Mouse (Mus musculus): ENCODE measurements at regions not wholly inside any gene's neighbourhood (a gene's known extent, or its start where the extent isn't known, plus 50 kb on each side); places are given as distances from the start of the nearest gene placed in this dataset.

DNA sequence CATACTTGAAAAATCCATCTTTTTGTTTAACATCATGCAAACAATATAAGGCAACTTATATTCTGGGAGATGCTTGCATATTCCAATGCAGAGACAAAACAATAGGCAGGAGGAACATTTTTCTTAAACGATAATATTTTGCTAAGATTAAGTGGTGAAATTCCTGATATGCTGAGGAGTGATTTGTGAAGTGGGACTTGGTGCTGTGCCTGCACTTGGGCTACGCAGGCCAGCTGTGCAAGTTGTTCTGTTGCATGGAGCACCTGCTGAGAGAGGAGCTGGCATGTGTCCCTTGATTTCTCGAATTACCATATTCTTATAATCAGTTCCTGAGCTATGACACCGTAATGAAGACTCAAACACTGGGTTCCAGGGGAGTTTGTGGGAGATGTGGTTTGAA, 316.1 kb upstream of the Itga1 start:
- no peak for TF ChIP-seq GATA4 (IDR thresholded peaks at IDR 0.05; ENCODE audit: insufficient replicate concordance, low read length)

- no peak for TF ChIP-seq GATA4 (IDR thresholded peaks at IDR 0.05; ENCODE audit: insufficient replicate concordance, low read length)
Observed at GRCm38 (mm10) chr13:115413721-115414531, 312.2 kb upstream of the Itga1 start.

- no peak for TF ChIP-seq GATA4 (IDR thresholded peaks at IDR 0.05; ENCODE audit: insufficient replicate concordance, low read length)
Observed at GRCm38 (mm10) chr13:115405916-115406315, 304.2 kb upstream of the Itga1 start.

DNA sequence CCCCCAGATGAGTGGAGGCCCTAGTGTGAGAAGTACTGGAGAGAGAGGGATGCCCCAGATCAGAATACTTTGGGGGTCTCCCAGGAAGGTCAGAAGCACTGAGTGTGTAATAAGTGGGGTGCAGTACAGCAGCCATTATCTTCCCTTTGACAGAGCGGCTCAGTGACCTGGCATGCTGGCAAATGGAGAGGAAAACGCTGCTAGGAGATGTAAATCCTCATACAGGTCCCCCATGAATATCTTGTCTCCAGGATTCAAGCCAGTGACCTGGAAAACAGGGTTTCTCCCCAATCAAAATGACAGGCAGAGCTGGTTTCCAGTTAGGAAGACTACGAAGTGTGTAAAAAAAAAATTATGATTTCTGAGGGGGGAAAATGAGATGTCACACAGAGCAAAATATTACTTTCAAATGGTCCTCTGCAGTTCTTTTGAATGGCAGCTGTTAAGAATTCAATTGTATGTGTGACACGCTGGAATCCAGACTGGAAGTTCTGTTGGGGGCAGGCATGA, 299.0 kb upstream of the Itga1 start:
- no peak for TF ChIP-seq GATA4 (IDR thresholded peaks at IDR 0.05; ENCODE audit: insufficient replicate concordance, low read length)

DNA sequence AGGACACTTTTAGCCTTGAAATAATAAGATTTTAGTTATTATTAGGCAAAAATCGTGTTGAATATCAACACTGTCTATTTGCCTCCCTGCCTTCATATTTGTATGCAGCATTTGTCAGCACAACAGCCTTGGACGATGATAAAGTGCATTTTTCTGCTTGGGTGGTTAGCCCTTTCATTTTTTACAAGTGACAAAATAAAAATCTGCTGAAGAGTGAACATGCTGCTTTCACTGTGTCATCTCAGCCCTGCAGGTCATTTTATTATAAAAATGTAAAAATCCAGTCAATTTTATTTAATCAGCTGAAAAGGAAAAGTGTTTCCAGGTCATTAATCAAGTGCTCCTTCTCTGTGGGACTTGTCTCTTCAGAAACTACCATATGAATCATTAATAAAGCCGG, 277.9 kb upstream of the Itga1 start:
- TF ChIP-seq GATA4 (IDR thresholded peaks at IDR 0.05; ENCODE audit: insufficient replicate concordance, low read length) = no peak

DNA sequence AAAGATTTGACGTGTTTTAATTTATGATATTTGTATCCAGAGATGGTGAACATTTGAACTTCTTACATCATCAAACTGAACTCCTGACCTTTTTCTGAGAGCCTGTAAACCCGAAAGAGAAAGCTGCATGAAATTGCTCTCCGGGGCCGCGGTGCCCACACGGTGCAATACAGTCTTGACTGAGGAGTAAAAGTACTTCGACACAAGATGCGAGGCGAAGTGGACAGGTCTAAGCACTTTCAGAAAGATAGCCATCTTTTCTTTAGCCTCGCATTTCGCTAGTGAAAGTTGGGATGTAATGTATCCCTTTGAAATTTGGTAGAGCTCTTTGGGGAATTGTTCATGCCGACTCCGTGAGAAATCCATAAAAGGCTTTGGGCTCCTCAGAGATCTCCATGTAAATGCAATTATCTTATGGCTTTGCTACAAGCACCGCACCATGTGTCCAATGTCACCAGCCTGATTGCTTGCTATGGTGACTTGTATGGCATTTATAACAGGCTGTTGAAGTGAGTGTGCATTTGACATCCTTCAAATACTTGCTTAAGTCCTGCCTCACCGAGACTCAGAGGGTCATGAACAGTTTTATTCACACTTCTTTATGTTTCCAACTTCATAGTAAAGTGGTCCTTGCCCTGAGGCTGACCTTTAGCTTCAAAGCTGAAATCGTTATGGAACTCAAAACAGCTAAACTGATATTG, 274.6 kb upstream of the Itga1 start:
- TF ChIP-seq GATA4 (IDR thresholded peaks at IDR 0.05; ENCODE audit: insufficient replicate concordance, low read length) = no peak

- no peak for TF ChIP-seq GATA4 (IDR thresholded peaks at IDR 0.05; ENCODE audit: insufficient replicate concordance, low read length)
Observed at GRCm38 (mm10) chr13:115361457-115361856, 259.7 kb upstream of the Itga1 start.

DNA sequence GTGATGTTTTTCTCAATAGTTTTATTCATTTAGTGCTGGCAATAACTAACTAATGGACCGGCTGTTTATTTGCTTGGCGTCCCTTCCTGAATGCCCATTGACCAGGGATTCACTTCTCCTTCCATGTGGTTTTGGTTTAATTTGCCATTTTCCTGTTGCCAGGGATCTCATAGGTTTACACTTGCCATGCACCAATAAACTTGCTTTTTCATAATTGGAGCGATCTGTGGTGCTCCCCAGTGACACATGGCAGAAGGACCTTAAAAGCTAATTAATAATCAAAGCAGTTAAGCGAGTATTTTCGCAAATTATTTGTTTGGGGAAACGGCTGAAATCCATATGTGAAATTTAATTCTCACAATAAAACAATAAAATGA, 245.2 kb upstream of the Itga1 start:
- no peak for TF ChIP-seq GATA4 (IDR thresholded peaks at IDR 0.05; ENCODE audit: insufficient replicate concordance, low read length)

DNA sequence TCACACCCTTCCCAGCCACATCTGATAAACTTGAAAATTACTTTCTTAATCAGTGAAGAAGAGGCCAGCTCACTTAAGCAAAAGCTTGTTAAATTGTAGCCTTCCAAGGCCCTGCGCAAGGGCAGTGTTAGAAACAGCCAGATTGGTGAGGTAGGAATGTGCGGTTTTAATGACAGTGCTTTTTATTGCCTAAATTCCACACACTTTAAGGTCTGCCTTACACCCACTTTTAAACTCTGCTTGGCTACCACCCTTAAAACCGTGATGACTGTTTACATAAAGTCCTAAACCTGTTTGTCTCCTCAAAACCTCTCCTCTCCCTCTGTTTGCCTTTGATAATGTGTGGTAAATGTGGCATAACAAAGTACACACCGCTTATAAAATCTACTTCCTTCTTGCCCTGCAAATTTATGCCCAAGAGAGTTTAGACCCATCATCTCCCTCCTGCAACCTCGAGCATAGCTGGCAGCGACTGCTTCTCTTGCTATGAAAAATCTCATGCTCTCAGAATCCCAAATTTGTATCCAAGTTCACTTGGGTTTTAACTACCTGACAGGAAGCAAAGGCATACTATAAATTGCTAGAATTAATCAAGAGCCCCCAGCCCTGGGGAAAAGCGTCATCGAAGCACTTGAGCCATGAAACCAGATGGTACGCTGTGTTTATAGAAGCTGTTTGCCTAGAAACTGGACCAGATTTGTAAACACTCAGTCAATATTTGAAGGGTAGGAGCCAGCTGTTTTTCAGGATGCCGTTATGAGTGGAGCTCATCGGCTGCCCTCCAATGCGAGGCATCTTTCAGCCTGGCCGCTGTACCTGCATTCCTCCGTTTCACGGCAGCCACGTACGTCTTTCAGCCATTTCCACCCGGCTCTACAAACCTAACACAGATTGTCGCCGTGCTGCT, 244.6 kb upstream of the Itga1 start:
- TF ChIP-seq GATA4 (IDR thresholded peaks at IDR 0.05; ENCODE audit: insufficient replicate concordance, low read length) = no peak

DNA sequence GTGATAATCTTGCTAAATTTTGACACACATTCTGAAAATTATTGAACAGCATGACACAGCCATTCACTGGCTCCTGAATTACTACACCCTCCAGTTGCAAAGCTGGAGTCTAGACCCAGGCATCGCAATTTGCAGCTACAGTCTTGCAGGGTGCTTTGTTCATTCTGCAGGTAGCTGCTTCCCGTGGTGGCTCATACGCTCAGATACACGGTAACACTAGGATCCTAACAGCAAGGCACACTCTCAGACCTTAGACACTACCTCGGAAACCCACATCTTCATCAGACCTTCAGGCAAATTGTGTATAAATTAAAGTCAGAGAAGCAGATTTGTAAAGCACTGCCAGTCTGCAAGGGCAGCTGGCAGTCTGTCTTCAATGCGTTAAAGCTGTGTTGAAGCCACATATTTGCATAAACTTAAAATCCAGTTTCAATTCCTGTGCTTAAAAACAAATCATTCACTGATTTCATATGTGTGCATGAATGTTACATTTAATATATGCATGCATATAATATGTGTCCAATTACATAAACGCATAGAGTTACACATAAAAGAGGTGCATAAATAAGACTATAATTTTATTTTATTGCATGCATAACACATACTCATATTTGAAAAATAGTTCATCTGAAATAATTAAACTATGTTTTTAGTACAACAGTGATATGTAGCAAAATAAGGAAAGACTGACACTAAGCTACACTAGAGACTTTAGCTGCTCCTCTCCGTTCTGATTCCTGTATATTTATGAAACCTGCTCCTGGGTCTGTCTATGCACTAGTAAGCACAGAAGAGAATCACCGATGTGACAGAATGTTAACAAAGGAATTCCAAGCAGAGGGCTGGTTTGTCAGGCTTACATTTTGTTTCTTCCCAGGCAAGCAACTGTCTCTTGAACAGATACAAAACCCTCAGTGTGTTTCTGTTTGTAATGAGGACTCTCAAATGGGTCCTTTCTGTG, 227.5 kb upstream of the Itga1 start:
- no peak for TF ChIP-seq GATA4 (IDR thresholded peaks at IDR 0.05; ENCODE audit: insufficient replicate concordance, low read length)

- TF ChIP-seq GATA4 (IDR thresholded peaks at IDR 0.05; ENCODE audit: insufficient replicate concordance, low read length) = no peak
Observed at GRCm38 (mm10) chr13:115326294-115326693, 224.5 kb upstream of the Itga1 start.

DNA sequence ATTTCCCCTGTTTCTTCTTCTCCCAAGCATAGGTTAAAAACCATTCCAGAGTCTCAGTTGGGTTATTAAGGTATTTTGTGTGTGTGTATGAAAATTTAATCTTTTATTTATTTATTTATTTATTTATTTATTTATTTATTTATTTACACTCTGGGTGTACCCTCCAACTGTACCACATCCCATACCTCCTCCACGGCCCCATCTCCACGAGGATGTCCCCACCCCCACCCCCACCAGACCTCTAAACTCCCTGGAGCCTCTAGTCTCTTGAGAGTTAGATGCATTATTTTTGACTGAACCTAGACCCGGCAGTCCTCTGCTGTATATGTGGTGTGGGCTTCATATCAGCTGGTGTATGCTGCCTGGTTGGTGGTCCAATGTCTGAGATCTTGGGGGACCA, 214.9 kb upstream of the Itga1 start:
- TF ChIP-seq GATA4 (IDR thresholded peaks at IDR 0.05; ENCODE audit: insufficient replicate concordance, low read length) = no peak

DNA sequence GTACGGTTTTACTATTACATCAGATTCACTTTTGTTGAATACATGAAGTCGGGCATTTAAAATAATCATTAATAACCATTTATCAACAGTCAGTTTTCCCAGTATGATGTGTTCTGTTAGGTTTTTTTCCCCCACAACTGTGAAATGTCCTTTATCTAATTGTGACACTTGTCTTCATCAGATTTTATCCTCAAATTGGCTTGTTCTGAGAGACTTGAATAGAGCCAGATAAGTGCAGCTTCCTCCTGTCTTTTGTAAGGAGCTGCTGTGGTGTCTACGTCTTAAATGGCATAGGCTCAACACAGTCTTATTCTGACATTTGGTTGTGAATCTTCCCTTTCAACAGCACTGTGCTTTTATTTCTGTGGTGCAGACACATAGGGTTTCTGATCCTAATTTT, 206.8 kb upstream of the Itga1 start:
- TF ChIP-seq GATA4 (IDR thresholded peaks at IDR 0.05; ENCODE audit: insufficient replicate concordance, low read length) = no peak

DNA sequence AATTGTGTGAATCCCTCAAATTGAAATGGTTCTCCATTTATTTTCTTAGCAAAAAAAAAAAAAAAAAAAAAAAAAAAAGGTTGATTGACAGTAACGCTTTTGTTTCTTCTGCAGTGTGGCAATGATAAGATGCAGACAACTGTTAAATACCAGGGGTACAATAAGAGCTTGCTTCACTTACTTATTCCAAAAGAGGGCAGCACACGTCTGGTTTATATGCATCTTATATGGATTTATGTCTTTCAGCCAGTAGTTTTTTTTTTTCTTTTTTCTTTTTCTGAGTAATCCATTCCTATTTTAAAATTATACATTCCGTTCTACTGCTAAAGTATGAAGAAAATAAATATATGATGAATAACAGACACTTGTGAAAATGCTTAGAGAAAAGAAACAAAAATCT, 185.6 kb upstream of the Itga1 start:
- TF ChIP-seq GATA4 (IDR thresholded peaks at IDR 0.05; ENCODE audit: insufficient replicate concordance, low read length) = no peak
